Mouse (Mus musculus): ENCODE data around the gene Gipc1.

DNA sequence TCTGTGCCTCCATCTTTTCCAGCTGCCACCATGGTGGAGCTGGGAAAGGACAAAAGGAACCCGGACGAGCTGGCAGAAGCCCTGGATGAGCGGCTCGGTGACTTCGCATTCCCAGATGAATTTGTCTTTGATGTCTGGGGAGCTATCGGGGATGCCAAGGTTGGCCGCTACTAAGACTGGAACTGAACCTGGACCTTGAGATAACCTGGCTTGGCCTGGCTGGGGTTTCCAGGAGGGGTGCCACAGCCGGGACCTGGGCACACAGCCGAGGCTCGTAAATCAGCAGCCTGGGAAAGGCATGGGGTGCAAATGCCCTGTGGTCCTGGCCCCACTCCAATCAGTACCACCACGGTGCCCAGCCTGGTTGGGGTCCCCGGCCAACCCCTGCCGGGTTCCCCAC, 11.6 kb downstream of the Gipc1 start:
- no peak for TF ChIP-seq POLR2A (IDR thresholded peaks at IDR 0.05; ENCODE audit: insufficient read depth, low read depth, low read length)
- no peak for TF ChIP-seq CTCF (IDR thresholded peaks at IDR 0.05; ENCODE audit: insufficient read depth, low read depth, low read length)

All from olfactory bulb, adult 2 months (tissue).